Mouse (Mus musculus) MEL (cell line): ENCODE measurements around the gene Map3k6. TPM values are rescaled to one million over a fixed set of nuclear protein-coding genes. Genes with fewer than 3 reads are reported as not detected.
A peak's percentile ranks its signal among the peaks of the same experiment; 100 is the strongest.

Experiments used
- DNase-seq: peaks from one replicate; pipeline ENCODE4 v3.0.0; 2011; ENCODE audit warnings: low read depth, low spot score
- H3K27ac ChIP-seq: 2 replicates; pipeline ENCODE4 v1.5.1; 2012; ENCODE audit warnings: low read depth, mild to moderate bottlenecking, control low read depth, low read length, moderate library complexity; ENCODE audit not compliant: control insufficient read depth
- H3K27me3 ChIP-seq, 2 experiments: fragments of 150-350 bp in 1 of 2; sonication (generic) in 1 of 2; 2 replicates each; pipeline ENCODE4 v1.6.1; 2012; ENCODE audit warnings: low read length in 2 of 2, mild to moderate bottlenecking in 2 of 2, improper control_type of control experiment in 1 of 2, moderate library complexity in 1 of 2; ENCODE audit not compliant: insufficient read depth in 2 of 2, control insufficient read depth in 1 of 2
- H3K36me3 ChIP-seq, 2 experiments: 2 replicates each; pipeline ENCODE4 v1.6.1; 2012 to 2014; ENCODE audit warnings: low read length in 2 of 2, improper control_type of control experiment in 1 of 2, inconsistent platforms in 1 of 2, mild to moderate bottlenecking in 1 of 2; ENCODE audit not compliant: insufficient read depth in 2 of 2, control insufficient read depth in 1 of 2
- H3K4me1 ChIP-seq, 2 experiments: fragments of 150-350 bp in 1 of 2; sonication (generic) in 1 of 2; 2 replicates each; pipeline ENCODE4 v1.6.1; 2012; ENCODE audit warnings: low read length in 2 of 2, improper control_type of control experiment in 1 of 2, mild to moderate bottlenecking in 1 of 2; ENCODE audit not compliant: insufficient read depth in 2 of 2, control insufficient read depth in 1 of 2
- H3K4me3 ChIP-seq, 2 experiments: fragments of 150-350 bp in 1 of 2; sonication (generic) in 1 of 2; 2 replicates each; pipeline ENCODE4 v1.5.1; 2012; ENCODE audit warnings: low read depth in 2 of 2, low read length in 2 of 2, mild to moderate bottlenecking in 2 of 2, moderate library complexity in 2 of 2, control low read depth in 1 of 2, improper control_type of control experiment in 1 of 2; ENCODE audit not compliant: control insufficient read depth in 1 of 2, insufficient read depth in 1 of 2
- H3K79me2 ChIP-seq: 2 replicates; pipeline ENCODE4 v1.6.1; 2012; ENCODE audit warnings: mild to moderate bottlenecking, low read length, moderate library complexity; ENCODE audit not compliant: control insufficient read depth, poor library complexity, insufficient read depth
- H3K9ac ChIP-seq: 2 replicates; pipeline ENCODE4 v1.6.1; 2012; ENCODE audit warnings: low read depth, mild to moderate bottlenecking, control low read depth, low read length, moderate library complexity; ENCODE audit not compliant: control insufficient read depth, poor library complexity, severe bottlenecking
- H3K9me3 ChIP-seq: fragments of 150-350 bp; sonication (generic); replicated peaks from 2 replicates; pipeline ENCODE4 v1.6.1; 2012; ENCODE audit warnings: mild to moderate bottlenecking, low read length, improper control_type of control experiment, moderate library complexity; ENCODE audit not compliant: insufficient read depth
- BHLHE40 ChIP-seq: IDR thresholded peaks from 2 replicates; pipeline ENCODE4 v1.6.1; 2012; ENCODE audit warnings: low read depth, mild to moderate bottlenecking, inconsistent platforms, low read length, improper control_type of control experiment, borderline replicate concordance
- CHD2 ChIP-seq: IDR thresholded peaks from 2 replicates; pipeline ENCODE4 v1.6.1; 2011; ENCODE audit warnings: low read length, improper control_type of control experiment
- EP300 ChIP-seq, 2 experiments: IDR thresholded peaks; 2 replicates each; pipeline ENCODE4 v1.6.1; 2011; ENCODE audit warnings: improper control_type of control experiment in 2 of 2, low read length in 2 of 2, low read depth in 1 of 2, mild to moderate bottlenecking in 1 of 2
- ETS1 ChIP-seq: IDR thresholded peaks from 2 replicates; pipeline ENCODE4 v1.6.1; 2012; ENCODE audit warnings: low read depth, mild to moderate bottlenecking, inconsistent platforms, low read length, improper control_type of control experiment, moderate library complexity
- GABPA ChIP-seq: IDR thresholded peaks from 2 replicates; pipeline ENCODE4 v1.6.1; 2012; ENCODE audit warnings: low read depth, mild to moderate bottlenecking, inconsistent platforms, low read length, improper control_type of control experiment, moderate library complexity
- GATA1 ChIP-seq: IDR thresholded peaks from 2 replicates; pipeline ENCODE4 v1.6.1; 2011; ENCODE audit warnings: low read depth, low read length, improper control_type of control experiment
- HCFC1 ChIP-seq: IDR thresholded peaks from 2 replicates; pipeline ENCODE4 v1.6.1; 2012; ENCODE audit warnings: low read depth, mild to moderate bottlenecking, inconsistent platforms, low read length, improper control_type of control experiment, moderate library complexity
- MAFK ChIP-seq: IDR thresholded peaks from 2 replicates; pipeline ENCODE4 v1.6.1; 2011; ENCODE audit warnings: low read depth, mild to moderate bottlenecking, low read length, improper control_type of control experiment, borderline replicate concordance
- MAZ ChIP-seq: IDR thresholded peaks from 2 replicates; pipeline ENCODE4 v1.6.1; 2012; ENCODE audit warnings: low read depth, mild to moderate bottlenecking, inconsistent platforms, low read length, improper control_type of control experiment
- MXI1 ChIP-seq: IDR thresholded peaks from 2 replicates; pipeline ENCODE4 v1.6.1; 2011; ENCODE audit warnings: mild to moderate bottlenecking, low read depth, low read length, improper control_type of control experiment
- MYB ChIP-seq: IDR thresholded peaks from 2 replicates; pipeline ENCODE4 v1.6.1; 2011; ENCODE audit warnings: mild to moderate bottlenecking, low read depth, low read length, improper control_type of control experiment
- POLR2AphosphoS2 ChIP-seq: IDR thresholded peaks from 2 replicates; pipeline ENCODE4 v1.6.1; 2011; ENCODE audit warnings: low read length, improper control_type of control experiment
- RAD21 ChIP-seq: IDR thresholded peaks from 2 replicates; pipeline ENCODE4 v1.6.1; 2011; ENCODE audit warnings: mild to moderate bottlenecking, low read depth, low read length, improper control_type of control experiment
- RCOR1 ChIP-seq: IDR thresholded peaks from 2 replicates; pipeline ENCODE4 v1.6.1; 2012; ENCODE audit warnings: low read depth, mild to moderate bottlenecking, inconsistent platforms, low read length, improper control_type of control experiment
- SIN3A ChIP-seq: IDR thresholded peaks from 2 replicates; pipeline ENCODE4 v1.6.1; 2012; ENCODE audit warnings: low read length, improper control_type of control experiment, inconsistent platforms
- SMC3 ChIP-seq: IDR thresholded peaks from 2 replicates; pipeline ENCODE4 v1.6.1; 2011; ENCODE audit warnings: low read depth, low read length, improper control_type of control experiment
- TAL1 ChIP-seq: IDR thresholded peaks from 2 replicates; pipeline ENCODE4 v1.6.1; 2012; ENCODE audit warnings: mild to moderate bottlenecking, inconsistent platforms, low read length, moderate library complexity, mixed read lengths
- TCF12 ChIP-seq: IDR thresholded peaks from 2 replicates; pipeline ENCODE4 v1.6.1; 2014; ENCODE audit warnings: low read depth, mild to moderate bottlenecking, inconsistent platforms, low read length, improper control_type of control experiment, moderate library complexity
- ZKSCAN1 ChIP-seq: IDR thresholded peaks from 2 replicates; pipeline ENCODE4 v1.6.1; 2012; ENCODE audit warnings: low read depth, mild to moderate bottlenecking, inconsistent platforms, low read length, improper control_type of control experiment, moderate library complexity
- ZNF384 ChIP-seq: IDR thresholded peaks from 2 replicates; pipeline ENCODE4 v1.6.1; 2012; ENCODE audit warnings: low read depth, mild to moderate bottlenecking, inconsistent platforms, low read length, improper control_type of control experiment
- polyA plus RNA-seq, 2 experiments: library from polyadenylated mRNA; stranded (reverse) in 1 of 2; unstranded in 1 of 2; fragments of >175 nt in 1 of 2; fragments of >200 nt in 1 of 2; gene quantifications; 2 replicates each; pipeline versions ENCODE4 v1.2.1 to v1.2.4; 2012; ENCODE audit warnings: low replicate concordance in 2 of 2, low read depth in 1 of 2; ENCODE audit not compliant: insufficient read length in 2 of 2, insufficient read depth in 1 of 2, missing spikeins in 1 of 2
- total RNA-seq: library from RNA; depleted of rRNA; stranded (reverse); fragments of 300-350 nt; gene quantifications from 2 replicates; pipeline ENCODE4 v1.2.3, GENCODE M21; 2012

Gene Map3k6
- total and polyA plus RNA-seq, 3 experiments = 19.1 to 21.9 TPM; not detected in 1

DNA sequence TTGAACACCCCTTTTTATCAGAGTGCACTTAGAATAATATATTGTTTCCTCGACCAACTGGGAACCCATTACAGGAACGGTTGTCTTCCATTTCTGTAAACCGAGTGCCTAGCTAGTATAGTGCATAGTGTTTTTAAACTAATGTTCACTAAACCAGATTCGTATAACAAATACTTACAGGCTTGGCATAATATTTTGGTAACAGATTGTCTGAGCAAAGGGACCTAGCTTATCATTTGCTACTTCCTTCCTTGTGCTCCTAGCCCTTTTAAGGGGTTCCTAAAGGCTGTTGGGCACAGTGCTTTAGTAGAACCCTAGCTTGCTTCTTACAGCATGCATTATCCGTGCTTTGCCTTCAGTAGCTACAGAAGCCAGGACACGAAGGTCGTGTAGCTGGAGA lies 40.9 kb downstream of the Map3k6 start:
- peaks cover 8 to 49% of the 10 kb centered on the region in 2 experiments for H3K4me1 ChIP-seq
- peak; percentile 64 for DNase-seq

DNA sequence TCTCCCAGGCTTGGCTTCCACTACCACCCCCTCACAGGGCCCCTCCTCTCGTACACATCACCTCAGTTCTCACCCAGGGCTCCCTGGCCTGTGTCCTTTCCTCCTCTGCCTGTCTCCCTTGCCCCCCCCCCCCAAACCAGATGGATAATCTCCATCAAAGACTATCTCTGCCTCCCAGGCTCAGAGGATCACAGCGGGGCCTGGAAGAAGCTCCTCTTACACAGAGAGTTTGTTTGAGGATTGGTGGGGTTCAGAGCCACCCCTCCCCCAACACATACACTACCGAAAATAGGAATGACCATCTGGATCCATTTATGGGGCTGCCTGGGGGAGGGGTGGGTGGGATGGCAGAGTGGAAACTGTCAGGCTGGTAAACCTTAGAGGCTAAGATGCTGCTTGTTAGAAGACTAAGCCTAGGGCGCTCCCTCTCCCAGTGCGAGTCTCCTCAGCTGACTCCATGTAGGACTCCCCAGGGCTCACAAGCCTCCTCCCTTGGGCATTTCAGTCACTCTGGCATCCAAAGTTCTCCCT lies 41.4 kb downstream of the Map3k6 start:
- Histone ChIP-seq H3K4me1 (peaks cover 8 to 48% of the 10 kb centered on the region in 2 experiments), H3K36me3 (peaks cover 0 to 39% of the 10 kb centered on the region in 2 experiments; a peak in 2 of 4 replicates), H3K27me3 (no peaks in the 10 kb centered on the region)
- TF ChIP-seq MXI1 (no peak), SIN3A (no peak), GABPA (no peak), SMC3 (0 out of 2 replicates have a peak, but pooled peaks have one; percentile 1), RCOR1 (0 out of 2 replicates have a peak, but pooled peaks have one; percentile 10), ZNF384 (no peak), EP300 (IDR thresholded peaks at IDR 0.05; ENCODE audit: low read depth in 1 of 2, low read length in 2 of 2) (peak in 1 of 2 experiments; percentile 9; a peak in 1 of 4 replicates), HCFC1 (no peak), TAL1 (peak; percentile 15; the same call in 1 of the 2 replicates), RAD21 (no peak)
- TF ChIP-seq, all 39 proteins: peak for 4
- H3K79me2 ChIP-seq = peaks cover 5% of the 10 kb centered on the region
- H3K27ac ChIP-seq = peak overlapping the region; percentile 85
- H3K9me3 ChIP-seq = no peaks in the 10 kb centered on the region
- H3K9ac ChIP-seq = 0 out of 2 replicates have a peak overlapping the region, but pooled peaks have one; percentile 31
- DNase-seq = no peak
- H3K4me3 ChIP-seq = peak overlapping the region in 1 of 2 experiments; percentile 34; a peak in 2 of 4 replicates

More for the DNA sequence above, 40.9 kb downstream of the Map3k6 start:
- peaks cover 0 to 37% of the 10 kb centered on the region in 2 experiments; a peak in 2 of 4 replicates for H3K36me3 ChIP-seq
- no peaks in the 10 kb centered on the region for H3K9me3 ChIP-seq
- peak overlapping the region; percentile 85 for H3K27ac ChIP-seq
- H3K9ac ChIP-seq = peak overlapping the region; percentile 31; the same call in 1 of the 2 replicates
- no peaks in the 10 kb centered on the region for H3K27me3 ChIP-seq
- H3K79me2 ChIP-seq = peaks cover 10% of the 10 kb centered on the region
- peak overlapping the region in 1 of 2 experiments; percentile 34; a peak in 3 of 4 replicates for H3K4me3 ChIP-seq
- no peak for TF ChIP-seq RAD21
- no peak for TF ChIP-seq BHLHE40
- TF ChIP-seq TCF12 = no peak
- no peak for TF ChIP-seq CHD2
- TF ChIP-seq ZKSCAN1 = no peak
- no peak for TF ChIP-seq TAL1
- TF ChIP-seq SIN3A = peak; percentile 46
- TF ChIP-seq MAFK = no peak
- TF ChIP-seq GATA1 = peak; percentile 60
- TF ChIP-seq MYB = no peak
- no peak for TF ChIP-seq POLR2AphosphoS2
- TF ChIP-seq ETS1 = 0 out of 2 replicates have a peak, but pooled peaks have one; percentile 1
- TF ChIP-seq MAZ = no peak
